17 mouse cellular contexts compared by ENCODE assay signal in genomic region chr16:70329471-70329870, GRCm38 (mm10). TPM values are rescaled to one million over a fixed set of nuclear protein-coding genes. Genes with fewer than 3 reads are reported as not detected.
DNase-seq lines count a peak whose midpoint lies in the region; ATAC-seq and TF ChIP-seq lines count a peak whose summit lies in the region.
"Had no signal": no experiment of that assay in that cellular context is flagged by ENCODE, and none has a peak within 500 bp of the region (broad histone marks: within the 10 kb centered on the region; RNA-seq: fewer than 3 reads in every experiment).

No protein-coding gene starts in this region.

- 54% methylated on average over 6 of the region's 6 CpGs for WGBS in heart, embryonic 15.5 days
- 59% methylated on average over 6 of the region's 6 CpGs for WGBS in heart, adult 2 months
- 36% methylated on average over 6 of the region's 6 CpGs for WGBS in lung, adult 2 months
- 35% methylated on average over 6 of the region's 6 CpGs for WGBS in intestine, embryonic 14.5 days
- 28% methylated on average over 6 of the region's 6 CpGs for WGBS in stomach, embryonic 16.5 days
- 76% methylated on average over 6 of the region's 6 CpGs for WGBS in hindbrain, embryonic 14.5 days

- TF ChIP-seq EP300 in heart, adult 2 months (IDR thresholded peaks at IDR 0.05; ENCODE audit: insufficient read depth, low read depth, low read length), result no peak

- TF ChIP-seq CTCF in heart, adult 2 months (IDR thresholded peaks at IDR 0.05), result no peak
- no peak for TF ChIP-seq CTCF in lung, adult 2 months (IDR thresholded peaks at IDR 0.05; ENCODE audit: insufficient read depth, low read length)

- no peak for DNase-seq in heart, adult 2 months
- DNase-seq in lung, postnatal 10 days, result peak; percentile 7
- DNase-seq in lung, adult 2 months, result no peak
- no peak for DNase-seq in intestine, embryonic 14.5 days (ENCODE audit: low spot score)
- no peak for DNase-seq in cerebellum, adult 9-11 months
- no peak for DNase-seq in hindbrain, embryonic 14.5 days (ENCODE audit: low spot score)
- DNase-seq: cerebellum, postnatal 14 days; gastrocnemius, postnatal 10 days; kidney, postnatal 14 days; right cerebral cortex, postnatal 14 days; thymus, adult 18-20 months had no signal

- no peaks in the 10 kb centered on the region for H3K79me2 ChIP-seq in heart, adult 2 months (replicated peaks; ENCODE audit: control insufficient read depth, insufficient read depth, low read length)

- H3K27me3 ChIP-seq in heart, embryonic 15.5 days, result no peaks in the 10 kb centered on the region
- H3K27me3 ChIP-seq in heart, adult 2 months (ENCODE audit: control insufficient read depth, insufficient read depth, low read length), result no peaks in the 10 kb centered on the region
- no peaks in the 10 kb centered on the region for H3K27me3 ChIP-seq in intestine, embryonic 14.5 days (replicated peaks; ENCODE audit: control insufficient read depth, insufficient read depth, low read length)
- H3K27me3 ChIP-seq in stomach, embryonic 16.5 days (ENCODE audit: control insufficient read depth, insufficient read depth, low read length), result no peaks in the 10 kb centered on the region
- no peaks in the 10 kb centered on the region for H3K27me3 ChIP-seq in hindbrain, embryonic 14.5 days (ENCODE audit: control insufficient read depth, insufficient read depth, low read length)
- H3K27me3 ChIP-seq: hindbrain, embryonic 12.5 days; neural tube, embryonic 13.5 days had no signal

- H3K4me3 ChIP-seq in heart, embryonic 15.5 days, result no peak overlapping the region
- H3K4me3 ChIP-seq in heart, adult 2 months, result no peak overlapping the region
- no peak overlapping the region for H3K4me3 ChIP-seq in lung, adult 2 months (replicated peaks; ENCODE audit: extremely low read depth, low read depth, low read length)
- no peak overlapping the region for H3K4me3 ChIP-seq in intestine, embryonic 14.5 days (ENCODE audit: low read depth, low read length)
- no peak overlapping the region for H3K4me3 ChIP-seq in stomach, embryonic 16.5 days (replicated peaks; ENCODE audit: low read length)
- no peak overlapping the region for H3K4me3 ChIP-seq in hindbrain, embryonic 14.5 days (replicated peaks; ENCODE audit: low read length)
- H3K4me3 ChIP-seq: hindbrain, embryonic 12.5 days; limb, embryonic 10.5 days; midbrain, embryonic 10.5 days; neural tube, embryonic 13.5 days had no signal

- peaks cover 18% of the 10 kb centered on the region for H3K4me1 ChIP-seq in heart, embryonic 15.5 days (replicated peaks)
- H3K4me1 ChIP-seq in heart, adult 2 months (ENCODE audit: control insufficient read depth, insufficient read depth, low read length), result peaks cover 1% of the 10 kb centered on the region; the same call in 1 of the 2 replicates
- H3K4me1 ChIP-seq in lung, adult 2 months (ENCODE audit: control insufficient read depth, insufficient read depth, low read length), result peaks cover 3% of the 10 kb centered on the region
- H3K4me1 ChIP-seq in intestine, embryonic 14.5 days (replicated peaks; ENCODE audit: control insufficient read depth, insufficient read depth, low read length), result peaks cover 4% of the 10 kb centered on the region; the same call in 1 of the 2 replicates
- H3K4me1 ChIP-seq in stomach, embryonic 16.5 days (ENCODE audit: control insufficient read depth, insufficient read depth, low read length), result no peaks in the 10 kb centered on the region
- H3K4me1 ChIP-seq in hindbrain, embryonic 14.5 days (replicated peaks; ENCODE audit: control insufficient read depth, insufficient read depth, low read length), result no peaks in the 10 kb centered on the region
- H3K4me1 ChIP-seq: hindbrain, embryonic 12.5 days; midbrain, embryonic 10.5 days; neural tube, embryonic 13.5 days had no signal

- intact Hi-C loops in heart, adult 2 months (cut with DNase I), result no loop called here

- TF ChIP-seq POLR2A in heart, adult 2 months (IDR thresholded peaks at IDR 0.05; ENCODE audit: insufficient read depth, low read depth, low read length), result no peak
- TF ChIP-seq POLR2A in lung, adult 2 months (IDR thresholded peaks at IDR 0.05; ENCODE audit: borderline replicate concordance, extremely low read depth, low read depth, low read length), result no peak

- no peak overlapping the region for H3K9ac ChIP-seq in heart, embryonic 15.5 days
- no peak overlapping the region for H3K9ac ChIP-seq in heart, adult 2 months (ENCODE audit: low read depth, low read length)
- no peak overlapping the region for H3K9ac ChIP-seq in intestine, embryonic 14.5 days (ENCODE audit: low read length)
- no peak overlapping the region for H3K9ac ChIP-seq in stomach, embryonic 16.5 days (ENCODE audit: low read length)
- no peak overlapping the region for H3K9ac ChIP-seq in hindbrain, embryonic 14.5 days
- H3K9ac ChIP-seq: hindbrain, embryonic 12.5 days; neural tube, embryonic 13.5 days had no signal

- no peak for ATAC-seq in heart, embryonic 15.5 days (replicated peaks; ENCODE audit: insufficient number of reproducible peaks, insufficient read depth, low FRiP score, low read depth)
- 0 out of 2 replicates have a peak, but pooled peaks have one; percentile 58 for ATAC-seq in intestine, embryonic 14.5 days (replicated peaks; ENCODE audit: low FRiP score, low TSS enrichment, low read depth)
- ATAC-seq in stomach, embryonic 16.5 days (ENCODE audit: insufficient read depth, low FRiP score), result 0 out of 2 replicates have a peak, but pooled peaks have one; percentile 29
- ATAC-seq in hindbrain, embryonic 14.5 days (ENCODE audit: low FRiP score), result no peak

- peak overlapping the region; percentile 16 for H3K4me2 ChIP-seq in heart, embryonic 15.5 days
- H3K4me2 ChIP-seq in intestine, embryonic 14.5 days (ENCODE audit: low read length), result no peak overlapping the region
- H3K4me2 ChIP-seq in stomach, embryonic 16.5 days (ENCODE audit: low read depth, low read length), result no peak overlapping the region; the same call in 1 of the 2 replicates
- no peak overlapping the region for H3K4me2 ChIP-seq in hindbrain, embryonic 14.5 days (replicated peaks)
- H3K4me2 ChIP-seq: hindbrain, embryonic 12.5 days; neural tube, embryonic 13.5 days had no signal

- peak overlapping the region; percentile 32; the same call in 1 of the 2 replicates for H3K27ac ChIP-seq in heart, embryonic 15.5 days
- no peak overlapping the region for H3K27ac ChIP-seq in heart, adult 2 months
- H3K27ac ChIP-seq in intestine, embryonic 14.5 days (ENCODE audit: low read depth), result no peak overlapping the region
- no peak overlapping the region for H3K27ac ChIP-seq in stomach, embryonic 16.5 days (ENCODE audit: low read length)
- H3K27ac ChIP-seq in hindbrain, embryonic 14.5 days, result no peak overlapping the region
- H3K27ac ChIP-seq: hindbrain, embryonic 12.5 days; limb, embryonic 10.5 days; midbrain, embryonic 10.5 days; neural tube, embryonic 13.5 days had no signal

- H3K9me3 ChIP-seq in heart, embryonic 15.5 days (replicated peaks), result no peaks in the 10 kb centered on the region
- no peaks in the 10 kb centered on the region for H3K9me3 ChIP-seq in intestine, embryonic 14.5 days (ENCODE audit: control insufficient read depth, low read length)
- H3K9me3 ChIP-seq in stomach, embryonic 16.5 days (replicated peaks; ENCODE audit: control insufficient read depth, low read length), result no peaks in the 10 kb centered on the region
- H3K9me3 ChIP-seq in hindbrain, embryonic 14.5 days (ENCODE audit: control insufficient read depth, low read length), result no peaks in the 10 kb centered on the region
- H3K9me3 ChIP-seq: hindbrain, embryonic 12.5 days; limb, embryonic 10.5 days; midbrain, embryonic 10.5 days; neural tube, embryonic 13.5 days had no signal

- H3K36me3 ChIP-seq in heart, embryonic 15.5 days, result no peaks in the 10 kb centered on the region
- peaks cover 4% of the 10 kb centered on the region for H3K36me3 ChIP-seq in heart, adult 2 months (ENCODE audit: control insufficient read depth, insufficient read depth, low read length)
- no peaks in the 10 kb centered on the region for H3K36me3 ChIP-seq in intestine, embryonic 14.5 days (ENCODE audit: control insufficient read depth, insufficient read depth, low read length)
- H3K36me3 ChIP-seq in stomach, embryonic 16.5 days (ENCODE audit: control insufficient read depth, insufficient read depth, low read length), result no peaks in the 10 kb centered on the region
- no peaks in the 10 kb centered on the region for H3K36me3 ChIP-seq in hindbrain, embryonic 14.5 days (replicated peaks; ENCODE audit: control insufficient read depth, insufficient read depth)
- H3K36me3 ChIP-seq: hindbrain, embryonic 12.5 days; limb, embryonic 10.5 days; midbrain, embryonic 10.5 days; neural tube, embryonic 13.5 days had no signal

RNA-seq across cellular contexts. Expression of gene Gbe1, which starts 15.7 kb away (rescaled TPM):
- 61.8 and 73.2 TPM in 2 replicates for polyA plus RNA-seq in heart, embryonic 15.5 days (2015; fragmentation: Nextera tagmentation; extraction: Ambion mirVana)
- 10 to 100 TPM; 43.9 to 46.6 TPM for total RNA-seq in heart, adult 2 months (2021)
- polyA plus RNA-seq in heart, adult 2 months (2012; rRNA removed), result 28.5 and 34.8 TPM in 2 replicates
- 12.3 and 13.3 TPM in 2 replicates for polyA plus RNA-seq in lung, adult 2 months (2012; rRNA removed)
- 22.9 and 25.1 TPM in 2 replicates for polyA plus RNA-seq in intestine, embryonic 14.5 days (2014; fragmentation: Nextera tagmentation; extraction: Ambion mirVana)
- polyA plus RNA-seq in stomach, embryonic 16.5 days (2015; fragmentation: Nextera tagmentation; extraction: Ambion mirVana), result 27.4 and 27.5 TPM in 2 replicates
- polyA plus RNA-seq in hindbrain, embryonic 14.5 days (2014; fragmentation: Nextera tagmentation; extraction: Ambion mirVana), result 15.2 and 17.4 TPM in 2 replicates

Comparison
In these comparisons a context has a peak if more than half of its experiments do, and no peak if none do; other contexts are left out.
1. ATAC-seq: peak in intestine, embryonic 14.5 days (single experiment) and stomach, embryonic 16.5 days (single experiment); none in heart, embryonic 15.5 days (single experiment) and hindbrain, embryonic 14.5 days (single experiment).